Comparison of ENCODE assay signal across 17 mouse cellular contexts in the genomic region with DNA sequence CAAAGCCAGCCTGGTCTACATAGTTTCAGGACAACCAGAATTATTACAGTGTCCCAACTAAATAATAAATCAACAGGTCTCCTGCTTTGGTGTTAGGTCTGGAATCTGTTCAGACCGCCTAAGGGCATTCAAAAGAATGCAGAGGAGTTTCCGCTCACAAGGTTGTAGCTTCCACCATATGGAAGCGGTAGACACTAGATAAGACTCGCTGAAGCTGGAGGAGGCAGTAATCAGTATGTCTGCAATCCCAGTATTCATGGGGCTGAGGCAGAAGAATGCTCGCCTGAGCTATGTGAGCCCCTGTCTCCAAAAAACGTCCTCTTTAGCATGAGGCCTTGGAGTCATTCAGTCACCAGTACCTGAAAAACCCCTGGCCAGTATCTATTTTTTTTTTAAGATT. TPM values are rescaled to one million over a fixed set of nuclear protein-coding genes. Genes with fewer than 3 reads are reported as not detected.
DNase-seq lines count a peak whose midpoint lies in the region; ATAC-seq and TF ChIP-seq lines count a peak whose summit lies in the region.
"Had no signal": no experiment of that assay in that cellular context is flagged by ENCODE, and none has a peak within 500 bp of the region (broad histone marks: within the 10 kb centered on the region; RNA-seq: fewer than 3 reads in every experiment).

No protein-coding gene starts in this region.

- 0 out of 2 replicates have a peak, but pooled peaks cover 2% of the 10 kb centered on the region for H3K36me3 ChIP-seq in heart, adult 2 months (ENCODE audit: control insufficient read depth, insufficient read depth, low read length)
- no peaks in the 10 kb centered on the region for H3K36me3 ChIP-seq in kidney, embryonic 15.5 days
- no peaks in the 10 kb centered on the region for H3K36me3 ChIP-seq in liver, postnatal 0 days (replicated peaks; ENCODE audit: insufficient read depth, low read length)
- H3K36me3 ChIP-seq: limb, embryonic 12.5 days; neural tube, embryonic 15.5 days had no signal

- H3K4me2 ChIP-seq in kidney, embryonic 15.5 days: no peak overlapping the region
- peak overlapping the region; percentile 97 for H3K4me2 ChIP-seq in liver, postnatal 0 days (ENCODE audit: low read depth, low read length)

- no peak overlapping the region for H3K4me3 ChIP-seq in heart, adult 2 months
- no peak overlapping the region for H3K4me3 ChIP-seq in kidney, embryonic 15.5 days (replicated peaks)
- H3K4me3 ChIP-seq in bone marrow macrophage, adult 2 months (ENCODE audit: insufficient read depth, low read length): peak overlapping the region; percentile 77
- 0 out of 2 replicates have a peak overlapping the region, but pooled peaks have one; percentile 78 for H3K4me3 ChIP-seq in liver, postnatal 0 days (ENCODE audit: low read depth, low read length)

- DNase-seq in heart, adult 11 months: peak; percentile 53
- DNase-seq in heart, adult 2 months: no peak
- DNase-seq in kidney, adult 8-10 months: no peak
- DNase-seq in liver, postnatal 0 days: no peak
- DNase-seq in thymus, postnatal 14 days: no peak
- DNase-seq in spleen, postnatal 36 days (ENCODE audit: low spot score in 2 of 2): no peak
- DNase-seq: adrenal gland, postnatal 25 days; cerebellum, adult 11-12 months; lung, postnatal 36 days; retina, postnatal 1 day; spleen, adult 18-20 months had no signal

- TF ChIP-seq EP300 in heart, adult 2 months (IDR thresholded peaks at IDR 0.05; ENCODE audit: insufficient read depth, low read depth, low read length): no peak
- TF ChIP-seq EP300 in liver, postnatal 0 days (IDR thresholded peaks at IDR 0.05; ENCODE audit: low read depth): no peak

- WGBS in heart, adult 2 months: 66% methylated on average over 6 of the region's 6 CpGs
- whole genome bisulfite sequencing in kidney, embryonic 15.5 days: 66% methylated on average over 6 of the region's 6 CpGs
- 46% methylated on average over 6 of the region's 6 CpGs for WGBS in liver, postnatal 0 days (ENCODE audit: insufficient replicate concordance)

- no peaks in the 10 kb centered on the region for H3K27me3 ChIP-seq in heart, adult 2 months (ENCODE audit: control insufficient read depth, insufficient read depth, low read length)
- H3K27me3 ChIP-seq in kidney, embryonic 15.5 days: no peaks in the 10 kb centered on the region
- H3K27me3 ChIP-seq in liver, postnatal 0 days (ENCODE audit: insufficient read depth, low read length): no peaks in the 10 kb centered on the region
- H3K27me3 ChIP-seq: neural tube, embryonic 15.5 days had no signal

- H3K27ac ChIP-seq in heart, adult 2 months: no peak overlapping the region
- H3K27ac ChIP-seq in kidney, embryonic 15.5 days: 0 out of 2 replicates have a peak overlapping the region, but pooled peaks have one; percentile 18
- H3K27ac ChIP-seq in bone marrow macrophage, adult 2 months (ENCODE audit: insufficient read depth, low read depth, low read length): peak overlapping the region; percentile 97; the same call in 1 of the 2 replicates
- H3K27ac ChIP-seq in liver, postnatal 0 days (ENCODE audit: low read depth): peak overlapping the region; percentile 93; the same call in 1 of the 2 replicates

- no peak for TF ChIP-seq POLR2A in heart, adult 2 months (IDR thresholded peaks at IDR 0.05; ENCODE audit: insufficient read depth, low read depth, low read length)
- no peak for TF ChIP-seq POLR2A in bone marrow macrophage, adult 2 months (IDR thresholded peaks at IDR 0.05; ENCODE audit: borderline replicate concordance, low read depth, low read length)

- no peaks in the 10 kb centered on the region for H3K79me2 ChIP-seq in heart, adult 2 months (replicated peaks; ENCODE audit: control insufficient read depth, insufficient read depth, low read length)

- intact Hi-C loops in heart, adult 2 months (cut with DNase I): no loop called here

- peaks cover 4% of the 10 kb centered on the region for H3K4me1 ChIP-seq in heart, adult 2 months (ENCODE audit: control insufficient read depth, insufficient read depth, low read length)
- H3K4me1 ChIP-seq in kidney, embryonic 15.5 days: peaks cover 22% of the 10 kb centered on the region; the same call in 1 of the 2 replicates
- H3K4me1 ChIP-seq in bone marrow macrophage, adult 2 months (ENCODE audit: control insufficient read depth, insufficient read depth, low read length): peaks cover 32% of the 10 kb centered on the region
- peaks cover 24% of the 10 kb centered on the region for H3K4me1 ChIP-seq in liver, postnatal 0 days (ENCODE audit: insufficient read depth)

- TF ChIP-seq CTCF in heart, adult 2 months (IDR thresholded peaks at IDR 0.05): no peak
- no peak for TF ChIP-seq CTCF in bone marrow macrophage, adult 2 months (IDR thresholded peaks at IDR 0.05; ENCODE audit: low read depth, low read length)
- TF ChIP-seq CTCF in liver, postnatal 0 days (IDR thresholded peaks at IDR 0.05; ENCODE audit: low read depth): no peak

- no peaks in the 10 kb centered on the region for H3K9me3 ChIP-seq in kidney, embryonic 15.5 days (replicated peaks)
- H3K9me3 ChIP-seq in liver, postnatal 0 days (ENCODE audit: low read length): no peaks in the 10 kb centered on the region
- H3K9me3 ChIP-seq: limb, embryonic 12.5 days; neural tube, embryonic 15.5 days had no signal

- H3K9ac ChIP-seq in heart, adult 2 months (ENCODE audit: low read depth, low read length): no peak overlapping the region
- no peak overlapping the region for H3K9ac ChIP-seq in kidney, embryonic 15.5 days
- H3K9ac ChIP-seq in liver, postnatal 0 days (replicated peaks): peak overlapping the region; percentile 84
- H3K9ac ChIP-seq: limb, embryonic 12.5 days had no signal

- no peak for ATAC-seq in kidney, embryonic 15.5 days (replicated peaks; ENCODE audit: low FRiP score)
- no peak for ATAC-seq in liver, postnatal 0 days
- ATAC-seq: forebrain, embryonic 14.5 days; intestine, embryonic 16.5 days had no signal

RNA-seq across cellular contexts. Expression of gene P2rx4, which starts 1.5 kb away (rescaled TPM):
- 10 to 100 TPM; 17.4 to 19.0 TPM for total RNA-seq in heart, adult 2 months (2021)
- polyA plus RNA-seq in heart, adult 2 months (2012; rRNA removed): 28.9 and 35.0 TPM in 2 replicates
- polyA plus RNA-seq in kidney, embryonic 15.5 days (2015; fragmentation: Nextera tagmentation; extraction: Ambion mirVana): 20.4 and 25.6 TPM in 2 replicates
- 497 and 499 TPM in 2 replicates for polyA plus RNA-seq in bone marrow macrophage, adult 2 months (2012; ENCODE audit: insufficient read depth, insufficient read length, missing spikeins)
- polyA plus RNA-seq in liver, postnatal 0 days (2015; fragmentation: Nextera tagmentation; extraction: Ambion mirVana): 36.0 and 36.2 TPM in 2 replicates

Comparison
In these comparisons a context has a peak if more than half of its experiments do, and no peak if none do; other contexts are left out.
1. H3K4me3 ChIP-seq: peak in bone marrow macrophage, adult 2 months (single experiment) and liver, postnatal 0 days (single experiment); none in heart, adult 2 months (single experiment) and kidney, embryonic 15.5 days (single experiment).
2. RNA of gene P2rx4, which starts 1.5 kb away (polyA plus RNA-seq): 497 to 499 TPM in bone marrow macrophage, adult 2 months; 36.0 to 36.2 TPM in liver, postnatal 0 days, 28.9 to 35.0 TPM in heart, adult 2 months and 20.4 to 25.6 TPM in kidney, embryonic 15.5 days; every median in the first group is over 10 times any median in the second.